Mouse (Mus musculus) midbrain, embryonic 12.5 days (tissue): ENCODE results near the gene Acrbp. TPM values are rescaled to one million over a fixed set of nuclear protein-coding genes. Genes with fewer than 3 reads are reported as not detected.

Source experiments
- ATAC-seq: fragments of 200-750 bp; cut with Nextera tagmentation; 2 replicates; pipeline ENCODE4 v1.8.0; 2017; ENCODE audit warnings: low read depth, moderate TSS enrichment, moderate library complexity; ENCODE audit not compliant: low FRiP score
- H3K27ac ChIP-seq: fragments of 300-500 bp; sonication (generic); replicated peaks from 2 replicates; pipeline ENCODE4 v1.5.1; 2016; ENCODE audit warnings: mild to moderate bottlenecking
- H3K27me3 ChIP-seq: fragments of 300-500 bp; sonication (generic); 2 replicates; pipeline ENCODE4 v1.6.1; 2016; ENCODE audit warnings: mild to moderate bottlenecking
- H3K36me3 ChIP-seq: fragments of 300-500 bp; sonication (generic); 2 replicates; pipeline ENCODE4 v1.6.1; 2016
- H3K4me1 ChIP-seq: fragments of 300-500 bp; sonication (generic); 2 replicates; pipeline ENCODE4 v1.6.1; 2016
- H3K4me2 ChIP-seq: fragments of 300-500 bp; sonication (generic); replicated peaks from 2 replicates; pipeline ENCODE4 v1.6.1; 2016; ENCODE audit warnings: mild to moderate bottlenecking, moderate library complexity
- H3K4me3 ChIP-seq: fragments of 300-500 bp; sonication (generic); 2 replicates; pipeline ENCODE4 v1.5.1; 2016; ENCODE audit warnings: mild to moderate bottlenecking
- H3K9ac ChIP-seq: fragments of 300-500 bp; sonication (generic); replicated peaks from 2 replicates; pipeline ENCODE4 v1.6.1; 2016; ENCODE audit warnings: mild to moderate bottlenecking, moderate library complexity
- H3K9me3 ChIP-seq: fragments of 300-500 bp; sonication (generic); 2 replicates; pipeline ENCODE4 v1.6.1; 2016; ENCODE audit warnings: mild to moderate bottlenecking
- WGBS: fragments of 180-500 bp; shearing (Covaris S2); methylation state at CpG from one replicate; pipeline ENCODE4 v1.1.7; 2016; 5-methylcytosine and 5-hydroxymethylcytosine counted together
- polyA plus RNA-seq: library from polyadenylated mRNA; unstranded; fragments of >200 nt; fragmentation: Nextera tagmentation; extraction: Ambion mirVana; gene quantifications from 2 replicates; pipeline ENCODE4 v1.2.1, GENCODE M21; 2016

Gene Acrbp
- polyA plus RNA-seq, 1 experiment from 2014 or later, result 18.9 TPM

GRCm38 (mm10) chr6:125071896-125072279, 22.4 kb downstream of the Acrbp start:
- no peak overlapping the region for H3K9ac ChIP-seq
- 13% methylated on average over 1 of the region's 2 CpGs for WGBS
- H3K4me1 ChIP-seq, result peaks cover 13% of the 10 kb centered on the region; the same call in 1 of the 2 replicates
- H3K4me3 ChIP-seq, result no peak overlapping the region
- no peak overlapping the region for H3K4me2 ChIP-seq
- ATAC-seq, result peak; percentile 44; the same call in 1 of the 2 replicates
- no peaks in the 10 kb centered on the region for H3K36me3 ChIP-seq
- no peaks in the 10 kb centered on the region; the same call in 1 of the 2 replicates for H3K27me3 ChIP-seq
- no peaks in the 10 kb centered on the region for H3K9me3 ChIP-seq
- peak overlapping the region; percentile 75 for H3K27ac ChIP-seq

- H3K9me3 ChIP-seq, result no peaks in the 10 kb centered on the region
- ATAC-seq, result no peak
- 70% methylated on average over 8 of the region's 8 CpGs for WGBS
- no peak overlapping the region for H3K4me2 ChIP-seq
- H3K36me3 ChIP-seq, result no peaks in the 10 kb centered on the region
- no peak overlapping the region for H3K27ac ChIP-seq
- H3K4me3 ChIP-seq, result no peak overlapping the region
- peaks cover 13% of the 10 kb centered on the region; the same call in 1 of the 2 replicates for H3K4me1 ChIP-seq
- H3K27me3 ChIP-seq, result 0 out of 2 replicates have a peak, but pooled peaks cover 5% of the 10 kb centered on the region
- no peak overlapping the region for H3K9ac ChIP-seq
Measured at GRCm38 (mm10) chr6:125073825-125074224, 24.3 kb downstream of the Acrbp start.

GRCm38 (mm10) chr6:125081394-125081793, 31.9 kb downstream of the Acrbp start:
- Histone ChIP-seq H3K4me3 (peak overlapping the region; percentile 43), H3K27ac (peak overlapping the region; percentile 91), H3K9me3 (no peaks in the 10 kb centered on the region), H3K9ac (peak overlapping the region; percentile 68), H3K4me1 (0 out of 2 replicates have a peak, but pooled peaks cover 7% of the 10 kb centered on the region), H3K4me2 (peak overlapping the region; percentile 67), H3K27me3 (0 out of 2 replicates have a peak, but pooled peaks cover 5% of the 10 kb centered on the region), H3K36me3 (no peaks in the 10 kb centered on the region)
- 26% methylated on average over 25 of the region's 25 CpGs for WGBS
- peak; percentile 47 for ATAC-seq

- WGBS, result 21% methylated on average over 45 of the region's 45 CpGs
- Histone ChIP-seq H3K9ac (peak overlapping the region; percentile 68), H3K4me1 (0 out of 2 replicates have a peak, but pooled peaks cover 7% of the 10 kb centered on the region), H3K4me2 (peak overlapping the region; percentile 67), H3K36me3 (no peaks in the 10 kb centered on the region), H3K27me3 (0 out of 2 replicates have a peak, but pooled peaks cover 5% of the 10 kb centered on the region), H3K4me3 (peak overlapping the region; percentile 43), H3K27ac (peak overlapping the region; percentile 91), H3K9me3 (no peaks in the 10 kb centered on the region)
- peak; percentile 93 for ATAC-seq
Measured at GRCm38 (mm10) chr6:125081797-125082560, 32.5 kb downstream of the Acrbp start.

- Histone ChIP-seq H3K4me3 (no peak overlapping the region), H3K9ac (no peak overlapping the region), H3K27ac (no peak overlapping the region), H3K27me3 (0 out of 2 replicates have a peak, but pooled peaks cover 5% of the 10 kb centered on the region), H3K9me3 (no peaks in the 10 kb centered on the region), H3K4me1 (0 out of 2 replicates have a peak, but pooled peaks cover 7% of the 10 kb centered on the region), H3K4me2 (no peak overlapping the region), H3K36me3 (no peaks in the 10 kb centered on the region)
- WGBS, result 82% methylated on average over 7 of the region's 7 CpGs
- ATAC-seq, result no peak
Measured at GRCm38 (mm10) chr6:125082801-125083386, 33.4 kb downstream of the Acrbp start.

GRCm38 (mm10) chr6:125084424-125084823, 34.9 kb downstream of the Acrbp start:
- WGBS, result 4% methylated on average over 4 of the region's 4 CpGs
- Histone ChIP-seq H3K27me3 (no peaks in the 10 kb centered on the region), H3K9ac (no peak overlapping the region), H3K4me1 (peaks cover 18% of the 10 kb centered on the region), H3K4me2 (no peak overlapping the region), H3K4me3 (no peak overlapping the region), H3K36me3 (no peaks in the 10 kb centered on the region), H3K9me3 (no peaks in the 10 kb centered on the region), H3K27ac (no peak overlapping the region)
- ATAC-seq, result no peak; the same call in 1 of the 2 replicates

- 65% methylated on average over 3 of the region's 3 CpGs for WGBS
- Histone ChIP-seq H3K9ac (no peak overlapping the region), H3K36me3 (no peaks in the 10 kb centered on the region), H3K27ac (peak overlapping the region; percentile 98), H3K4me1 (peaks cover 26% of the 10 kb centered on the region), H3K9me3 (no peaks in the 10 kb centered on the region), H3K4me2 (no peak overlapping the region), H3K27me3 (no peaks in the 10 kb centered on the region), H3K4me3 (no peak overlapping the region)
- no peak for ATAC-seq
Measured at GRCm38 (mm10) chr6:125087937-125088336, 38.4 kb downstream of the Acrbp start.

GRCm38 (mm10) chr6:125088561-125089321, 39.3 kb downstream of the Acrbp start:
- H3K4me3 ChIP-seq, result no peak overlapping the region
- peak overlapping the region; percentile 98 for H3K27ac ChIP-seq
- peaks cover 26% of the 10 kb centered on the region for H3K4me1 ChIP-seq
- no peaks in the 10 kb centered on the region for H3K27me3 ChIP-seq
- ATAC-seq, result peak; percentile 87
- no peaks in the 10 kb centered on the region for H3K9me3 ChIP-seq
- no peaks in the 10 kb centered on the region for H3K36me3 ChIP-seq
- peak overlapping the region; percentile 43; the same call in 1 of the 2 replicates for H3K9ac ChIP-seq
- peak overlapping the region; percentile 44 for H3K4me2 ChIP-seq
- WGBS, result 1% methylated on average over 20 of the region's 20 CpGs

GRCm38 (mm10) chr6:125089521-125090321, 40.2 kb downstream of the Acrbp start:
- H3K4me2 ChIP-seq, result peak overlapping the region; percentile 44
- WGBS, result 2% methylated on average over 15 of the region's 15 CpGs
- peak overlapping the region; percentile 98 for H3K27ac ChIP-seq
- no peaks in the 10 kb centered on the region for H3K9me3 ChIP-seq
- H3K27me3 ChIP-seq, result no peaks in the 10 kb centered on the region
- H3K36me3 ChIP-seq, result no peaks in the 10 kb centered on the region
- peak overlapping the region; percentile 21 for H3K4me3 ChIP-seq
- peak; percentile 75 for ATAC-seq
- H3K4me1 ChIP-seq, result peaks cover 26% of the 10 kb centered on the region
- H3K9ac ChIP-seq, result peak overlapping the region; percentile 52

- no peak for ATAC-seq
Measured at GRCm38 (mm10) chr6:125090341-125091085, 41.0 kb downstream of the Acrbp start.

More at GRCm38 (mm10) chr6:125090341-125091085, 41.0 kb downstream of the Acrbp start:
- no peaks in the 10 kb centered on the region for H3K36me3 ChIP-seq
- peak overlapping the region; percentile 21 for H3K4me3 ChIP-seq
- H3K9ac ChIP-seq, result peak overlapping the region; percentile 52
- no peaks in the 10 kb centered on the region for H3K9me3 ChIP-seq
- H3K4me2 ChIP-seq, result peak overlapping the region; percentile 44
- 54% methylated on average over 10 of the region's 10 CpGs for WGBS
- H3K27me3 ChIP-seq, result no peaks in the 10 kb centered on the region
- H3K4me1 ChIP-seq, result peaks cover 30% of the 10 kb centered on the region
- peak overlapping the region; percentile 98 for H3K27ac ChIP-seq
